Mouse (Mus musculus) cerebellum, adult 2 months (tissue): ENCODE data around the gene Lexm. TPM values are rescaled to one million over a fixed set of nuclear protein-coding genes. Genes with fewer than 3 reads are reported as not detected.

ENCODE experiments used
- DNase-seq, 2 experiments: peaks; one replicate each; pipeline ENCODE4 v3.0.0; 2021
- H3K27ac ChIP-seq: fragments of 200-500 bp; 2 replicates; pipeline ENCODE4 v1.5.1; 2012; ENCODE audit warnings: low read length, control low read depth, inconsistent platforms; ENCODE audit not compliant: insufficient read depth
- H3K27me3 ChIP-seq: fragments of 200-500 bp; 2 replicates; pipeline ENCODE4 v1.6.1; 2012; ENCODE audit warnings: inconsistent platforms, mild to moderate bottlenecking, low read length, moderate library complexity; ENCODE audit not compliant: control insufficient read depth, insufficient read depth
- H3K4me1 ChIP-seq: fragments of 200-500 bp; 2 replicates; pipeline ENCODE4 v1.6.1; 2011; ENCODE audit warnings: low read length; ENCODE audit not compliant: control insufficient read depth, insufficient read depth
- H3K4me3 ChIP-seq: fragments of 200-500 bp; replicated peaks from 2 replicates; pipeline ENCODE3; 2011; ENCODE audit warnings: mild to moderate bottlenecking, low read depth, low read length, control low read depth; ENCODE audit not compliant: insufficient read depth
- CTCF ChIP-seq: fragments of 200-500 bp; IDR thresholded peaks from 2 replicates; pipeline ENCODE4 v1.5.1; 2011; ENCODE audit warnings: low read depth, mild to moderate bottlenecking, control low read depth, low read length, moderate library complexity, borderline replicate concordance; ENCODE audit not compliant: insufficient read depth
- POLR2A ChIP-seq: fragments of 200-500 bp; IDR thresholded peaks from 2 replicates; pipeline ENCODE4 v1.6.1; 2011; ENCODE audit warnings: low read length, control low read depth, borderline replicate concordance; ENCODE audit not compliant: insufficient read depth
- WGBS: fragments of 180-500 bp; shearing (Covaris S2); methylation state at CpG from one replicate; pipeline ENCODE4 v1.1.7; 2018; 5-methylcytosine and 5-hydroxymethylcytosine counted together
- polyA plus RNA-seq: library from polyadenylated mRNA; depleted of rRNA; stranded (reverse); fragments of >200 nt; gene quantifications from 2 replicates; pipeline ENCODE4 v1.2.3, GENCODE M21; 2012

Gene Lexm
- polyA plus RNA-seq, 1 experiment, result 0.15 TPM

DNA sequence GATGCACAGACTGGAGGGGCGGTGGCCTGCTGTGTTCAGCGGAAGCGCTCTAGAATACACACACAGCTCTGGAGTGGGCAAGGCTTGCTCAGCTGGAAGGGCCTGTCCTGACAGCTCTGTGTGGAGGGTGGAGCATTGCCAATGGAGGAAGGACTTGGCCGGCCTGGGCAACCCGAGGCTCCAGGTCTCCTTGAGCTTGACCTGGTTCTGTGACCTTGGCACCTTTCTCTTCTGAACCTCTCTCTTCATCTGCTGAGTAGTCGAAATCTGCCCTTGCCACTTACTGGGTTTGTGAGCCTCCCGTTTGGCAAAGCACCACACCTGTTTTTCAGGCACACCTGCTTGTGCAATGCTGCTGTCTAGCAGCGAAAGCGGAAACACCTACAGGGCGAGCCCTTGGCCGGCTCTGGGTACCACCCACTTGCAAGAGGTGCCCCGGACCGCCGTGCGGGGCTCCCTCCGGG lies 5.0 kb upstream of the Lexm start, which contains the start of gene Ttc22:
TSS of gene Ttc22 (plus strand) at position 403 of the 464 bp plus-strand sequence.
- no peak within 1 kb of the TSS for H3K4me3 ChIP-seq
- DNase-seq, result no peak
- TF ChIP-seq CTCF (no peak), POLR2A (no peak)
- 0 out of 2 replicates have a peak, but pooled peaks cover 7% of the 10 kb centered on the region for H3K4me1 ChIP-seq
- no peak within 1 kb of the TSS for H3K27ac ChIP-seq
- H3K27me3 ChIP-seq, result no peaks in the 10 kb centered on the region; the same call in 1 of the 2 replicates
- WGBS, result 11% methylated on average over 16 of the region's 16 CpGs

- WGBS, result 71% methylated on average over 3 of the region's 3 CpGs
- no peak overlapping the region for H3K27ac ChIP-seq
- no peak for TF ChIP-seq CTCF
- TF ChIP-seq POLR2A, result no peak
Measured at GRCm38 (mm10) chr4:106621428-106621827, 4.4 kb upstream of the Lexm start.

GRCm38 (mm10) chr4:106618898-106619297 lies 1.9 kb upstream of the Lexm start:
- Histone ChIP-seq H3K4me3 (no peak overlapping the region), H3K4me1 (0 out of 2 replicates have a peak, but pooled peaks cover 7% of the 10 kb centered on the region), H3K27me3 (no peaks in the 10 kb centered on the region; the same call in 1 of the 2 replicates), H3K27ac (no peak overlapping the region)
- DNase-seq, result no peak
- no peak for TF ChIP-seq CTCF
- no peak for TF ChIP-seq POLR2A
- WGBS, result 78% methylated on average over 4 of the region's 4 CpGs

More at GRCm38 (mm10) chr4:106621428-106621827, 4.4 kb upstream of the Lexm start:
- DNase-seq, result no peak
- Histone ChIP-seq H3K4me1 (0 out of 2 replicates have a peak, but pooled peaks cover 7% of the 10 kb centered on the region), H3K27me3 (no peaks in the 10 kb centered on the region; the same call in 1 of the 2 replicates), H3K4me3 (no peak overlapping the region)

DNA sequence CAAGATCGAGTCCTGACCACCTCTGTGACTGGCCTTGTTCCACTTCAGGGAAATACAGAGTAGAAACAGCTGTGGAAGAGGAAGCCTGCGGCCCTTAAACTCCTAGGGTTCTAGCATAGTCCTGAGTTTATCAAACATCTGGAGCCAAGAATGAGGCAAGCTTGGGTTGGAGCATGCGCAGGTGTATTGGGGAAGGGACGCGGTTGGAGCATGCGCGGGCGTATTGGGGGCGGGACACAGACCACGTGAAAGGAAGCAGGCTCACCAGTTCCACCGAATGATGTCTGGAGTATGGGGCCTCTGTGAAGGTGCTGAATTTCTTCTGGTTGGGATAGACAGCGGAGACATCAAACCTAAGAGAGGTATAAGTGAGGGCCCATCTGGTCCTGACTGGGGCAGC lies 1.4 kb downstream of the Lexm start:
- WGBS, result 90% methylated on average over 12 of the region's 12 CpGs
- Histone ChIP-seq H3K4me1 (no peaks in the 10 kb centered on the region), H3K27me3 (no peaks in the 10 kb centered on the region), H3K4me3 (no peak overlapping the region), H3K27ac (no peak overlapping the region)
- TF ChIP-seq POLR2A, result no peak
- no peak for TF ChIP-seq CTCF
- no peak for DNase-seq

GRCm38 (mm10) chr4:106614881-106615280 lies 2.2 kb downstream of the Lexm start:
- no peaks in the 10 kb centered on the region for H3K27me3 ChIP-seq
- no peak overlapping the region for H3K4me3 ChIP-seq
- 81% methylated on average over 9 of the region's 9 CpGs for WGBS
- DNase-seq, result no peak
- H3K27ac ChIP-seq, result no peak overlapping the region
- no peaks in the 10 kb centered on the region for H3K4me1 ChIP-seq
- no peak for TF ChIP-seq CTCF
- TF ChIP-seq POLR2A, result no peak

DNA sequence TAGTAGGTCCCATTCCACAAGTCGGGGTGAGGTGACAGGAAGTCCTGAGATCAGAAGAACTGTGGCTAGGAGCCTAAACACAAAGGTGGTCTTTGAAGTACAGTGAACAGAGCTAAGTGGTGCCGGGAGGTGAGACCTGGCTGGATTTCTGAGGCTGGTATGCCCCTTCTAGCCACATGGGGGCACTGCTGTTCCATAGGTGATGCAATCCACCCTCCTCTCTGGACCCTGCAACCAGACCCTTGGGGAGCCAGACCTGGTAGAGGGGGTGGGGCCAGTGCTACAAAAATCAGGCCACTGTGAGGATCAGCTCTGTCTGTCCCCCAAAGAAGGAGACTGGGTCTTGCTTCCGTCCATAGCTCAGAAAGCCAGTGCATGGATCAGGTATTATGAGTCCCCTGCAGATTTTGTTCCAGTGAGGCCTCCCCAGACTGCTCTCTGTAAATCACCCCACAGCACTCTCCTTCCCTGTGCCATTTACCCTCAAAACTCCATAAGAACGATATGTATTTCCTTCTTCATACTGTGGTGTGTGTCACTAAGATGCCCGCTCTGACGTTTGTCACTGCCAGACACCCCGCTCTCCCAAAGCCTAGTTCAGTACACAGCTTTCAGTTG lies 2.8 kb downstream of the Lexm start:
- Histone ChIP-seq H3K4me3 (no peak overlapping the region), H3K4me1 (no peaks in the 10 kb centered on the region), H3K27me3 (no peaks in the 10 kb centered on the region), H3K27ac (no peak overlapping the region)
- peak; percentile 54 to 71 for DNase-seq
- no peak for TF ChIP-seq POLR2A
- peak; percentile 97 for TF ChIP-seq CTCF
- 49% methylated on average over 7 of the region's 7 CpGs for whole genome bisulfite sequencing

DNA sequence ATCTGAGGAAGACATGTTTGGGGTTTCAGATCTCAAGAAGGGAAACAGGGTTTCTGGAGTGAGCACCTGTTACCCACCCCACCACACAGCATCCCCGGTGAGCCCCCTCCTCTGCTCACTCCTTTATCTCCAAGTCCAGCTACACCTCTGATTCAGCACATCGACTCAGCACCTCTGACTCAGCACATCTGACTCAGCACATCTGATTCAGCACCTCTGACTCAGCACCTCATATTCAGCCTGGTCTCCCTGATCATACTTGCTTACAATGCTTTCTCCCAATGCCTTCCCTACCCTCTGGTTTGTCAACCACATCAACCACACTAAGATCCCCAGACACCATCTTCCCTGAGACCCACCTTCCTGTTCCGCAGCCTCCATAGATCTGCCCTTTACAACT lies 3.5 kb downstream of the Lexm start:
- no peak for DNase-seq
- WGBS, result 82% methylated on average over 3 of the region's 3 CpGs
- H3K27ac ChIP-seq, result no peak overlapping the region
- no peaks in the 10 kb centered on the region for H3K4me1 ChIP-seq
- no peak overlapping the region for H3K4me3 ChIP-seq
- TF ChIP-seq CTCF (no peak), POLR2A (no peak)
- no peaks in the 10 kb centered on the region for H3K27me3 ChIP-seq

DNA sequence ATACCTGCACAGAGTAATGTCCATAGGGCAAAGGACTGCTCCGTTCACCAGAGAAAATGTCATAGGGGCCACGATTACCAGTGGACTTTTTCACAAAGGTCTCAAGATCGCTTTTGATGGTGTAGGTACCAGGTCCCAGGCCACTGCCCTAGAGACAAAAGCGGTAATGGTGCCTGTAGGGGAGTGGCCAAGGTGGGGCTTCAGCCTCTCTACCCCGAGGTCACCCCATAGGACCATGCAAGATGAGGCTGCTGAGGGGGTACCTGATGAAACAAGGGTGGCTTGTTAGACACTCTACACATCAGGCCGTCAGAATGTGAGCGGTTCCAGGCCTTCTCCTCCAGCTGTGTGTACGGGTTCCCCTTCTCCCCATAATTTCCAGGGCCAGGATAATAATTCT lies 3.9 kb downstream of the Lexm start:
- Histone ChIP-seq H3K27ac (no peak overlapping the region), H3K4me1 (no peaks in the 10 kb centered on the region), H3K27me3 (no peaks in the 10 kb centered on the region), H3K4me3 (no peak overlapping the region)
- 79% methylated on average over 8 of the region's 8 CpGs for WGBS
- DNase-seq, result no peak
- TF ChIP-seq CTCF, result no peak
- no peak for TF ChIP-seq POLR2A
